Mouse (Mus musculus): ENCODE measurements around the gene Btbd2. TPM values are rescaled to one million over a fixed set of nuclear protein-coding genes. Genes with fewer than 3 reads are reported as not detected.

Gene Btbd2
- total and polyA plus RNA-seq, 3 experiments, result 43.1 to 81.8 TPM; not detected in 1

DNA sequence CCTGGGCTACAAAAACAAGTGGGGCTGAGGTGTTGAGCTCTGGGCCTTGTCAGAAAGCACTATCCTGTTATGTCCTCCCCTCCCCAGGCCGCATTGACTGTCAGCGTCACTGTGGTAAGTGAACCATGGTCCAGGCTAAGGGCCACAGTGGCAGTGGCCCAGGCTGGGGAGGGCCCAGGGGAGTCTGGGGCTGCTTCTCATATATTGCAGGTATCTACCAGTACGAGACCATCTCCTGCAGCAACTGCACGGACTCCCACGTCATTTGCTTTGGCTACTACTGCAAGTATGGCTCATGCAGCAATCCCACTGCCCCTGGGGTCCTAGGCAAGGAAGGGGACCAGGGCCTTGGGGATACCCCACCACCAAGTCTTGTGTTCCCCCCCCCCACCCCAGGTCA, 46.8 kb upstream of the Btbd2 start:
- peaks cover 12 to 24% of the 10 kb centered on the region in 2 experiments for H3K4me1 ChIP-seq (ENCODE audit: control insufficient read depth in 1 of 2, insufficient read depth in 2 of 2, low read length in 2 of 2)
- DNase-seq (ENCODE audit: low read depth, low spot score), result no peak
- peak overlapping the region in 1 of 2 experiments; percentile 60; a peak in 3 of 4 replicates for H3K4me3 ChIP-seq (ENCODE audit: control insufficient read depth in 1 of 2, insufficient read depth in 1 of 2, low read depth in 2 of 2, low read length in 2 of 2)
- peaks cover 4% of the 10 kb centered on the region for H3K79me2 ChIP-seq (ENCODE audit: control insufficient read depth, insufficient read depth, low read length, poor library complexity)
- no peak overlapping the region for H3K27ac ChIP-seq (ENCODE audit: control insufficient read depth, low read depth, low read length)
- TF ChIP-seq RCOR1 (IDR thresholded peaks at IDR 0.05; ENCODE audit: low read depth, low read length) (no peak), POLR2AphosphoS5 (IDR thresholded peaks at IDR 0.05; ENCODE audit: borderline replicate concordance, low read depth, low read length) (no peak)
- no peaks in the 10 kb centered on the region for H3K27me3 ChIP-seq (ENCODE audit: control insufficient read depth in 1 of 2, insufficient read depth in 2 of 2, low read length in 2 of 2)
- peaks cover 0 to 17% of the 10 kb centered on the region in 2 experiments; a peak in 2 of 4 replicates for H3K36me3 ChIP-seq (ENCODE audit: control insufficient read depth in 1 of 2, insufficient read depth in 2 of 2, low read length in 2 of 2)
- no peak overlapping the region for H3K9ac ChIP-seq (ENCODE audit: control insufficient read depth, low read depth, low read length, poor library complexity, severe bottlenecking)
- no peaks in the 10 kb centered on the region for H3K9me3 ChIP-seq (replicated peaks; ENCODE audit: insufficient read depth, low read length)

DNA sequence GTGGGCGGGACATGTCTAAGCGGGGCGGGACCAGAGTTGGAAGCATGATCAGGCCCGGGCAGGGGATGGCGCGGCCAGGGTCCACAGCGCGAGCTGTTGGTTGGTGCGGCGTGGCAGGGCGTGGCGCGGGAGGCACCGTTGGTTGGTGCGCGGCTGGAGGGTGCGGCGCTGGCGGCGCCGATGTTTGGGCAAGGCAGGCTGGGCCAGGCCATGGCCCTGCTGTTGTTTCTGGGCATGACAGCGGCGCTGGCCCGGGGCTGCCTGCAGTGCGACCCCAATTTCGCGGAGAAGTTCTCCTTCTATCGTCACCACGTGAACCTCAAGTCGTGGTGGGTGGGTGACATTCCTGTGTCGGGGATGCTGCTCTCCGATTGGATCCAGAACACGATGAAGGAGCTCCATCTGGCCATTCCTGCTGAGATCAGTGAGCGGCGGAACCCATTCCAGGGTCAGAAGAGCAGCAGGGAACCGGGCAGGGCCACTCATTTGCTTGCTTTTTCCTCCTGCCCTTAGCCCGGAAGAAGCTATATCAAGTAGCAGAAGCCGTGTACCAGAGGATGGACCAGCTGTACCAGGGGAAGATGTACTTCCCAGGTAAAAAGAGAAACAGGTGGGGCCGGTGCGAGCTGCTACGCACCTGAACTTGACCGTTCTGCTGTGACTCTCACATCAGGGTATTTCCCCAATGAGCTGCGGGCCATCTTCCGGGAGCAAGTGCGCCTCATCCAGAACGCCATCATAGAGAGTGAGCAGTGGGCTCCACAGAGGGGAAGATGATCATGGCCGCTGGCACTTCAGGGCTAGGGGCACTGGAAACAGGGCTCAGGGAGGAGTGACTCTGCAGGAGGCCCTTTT, 45.9 kb upstream of the Btbd2 start:
- Histone ChIP-seq H3K36me3 (ENCODE audit: control insufficient read depth in 1 of 2, insufficient read depth in 2 of 2, low read length in 2 of 2) (peaks cover 0 to 20% of the 10 kb centered on the region in 2 experiments; a peak in 2 of 4 replicates), H3K4me1 (ENCODE audit: control insufficient read depth in 1 of 2, insufficient read depth in 2 of 2, low read length in 2 of 2) (peaks cover 17 to 33% of the 10 kb centered on the region in 2 experiments)
- DNase-seq (ENCODE audit: low read depth, low spot score), result peak; percentile 97

More for the DNA sequence above, 45.9 kb upstream of the Btbd2 start:
- Histone ChIP-seq H3K9me3 (replicated peaks; ENCODE audit: insufficient read depth, low read length) (no peaks in the 10 kb centered on the region), H3K27me3 (ENCODE audit: control insufficient read depth in 1 of 2, insufficient read depth in 2 of 2, low read length in 2 of 2) (no peaks in the 10 kb centered on the region), H3K4me3 (ENCODE audit: control insufficient read depth in 1 of 2, insufficient read depth in 1 of 2, low read depth in 2 of 2, low read length in 2 of 2) (peak overlapping the region; percentile 60 to 93), H3K27ac (ENCODE audit: control insufficient read depth, low read depth, low read length) (peak overlapping the region; percentile 64), H3K9ac (ENCODE audit: control insufficient read depth, low read depth, low read length, poor library complexity, severe bottlenecking) (peak overlapping the region; percentile 63), H3K79me2 (ENCODE audit: control insufficient read depth, insufficient read depth, low read length, poor library complexity) (peaks cover 4% of the 10 kb centered on the region)
- TF ChIP-seq SMC3 (IDR thresholded peaks at IDR 0.05; ENCODE audit: low read depth, low read length) (no peak), ZC3H11A (IDR thresholded peaks at IDR 0.05; ENCODE audit: low read depth, low read length) (no peak), ETS1 (IDR thresholded peaks at IDR 0.05; ENCODE audit: low read depth, low read length) (no peak), MEF2A (IDR thresholded peaks at IDR 0.05; ENCODE audit: extremely low read depth, insufficient replicate concordance, low read depth, low read length, poor library complexity, severe bottlenecking) (no peak), HCFC1 (IDR thresholded peaks at IDR 0.05; ENCODE audit: low read depth, low read length) (peak; percentile 22; the same call in 1 of the 2 replicates), GABPA (IDR thresholded peaks at IDR 0.05; ENCODE audit: low read depth, low read length) (no peak), UBTF (IDR thresholded peaks at IDR 0.05; ENCODE audit: borderline replicate concordance, insufficient read depth, low read depth, low read length) (peak; percentile 49; the same call in 1 of the 2 replicates), TBP (IDR thresholded peaks at IDR 0.05; ENCODE audit: low read depth, low read length) (no peak), ZNF384 (IDR thresholded peaks at IDR 0.05; ENCODE audit: low read depth, low read length) (0 out of 2 replicates have a peak, but pooled peaks have one; percentile 2), ELF1 (IDR thresholded peaks at IDR 0.05; ENCODE audit: low read depth, low read length) (no peak), KAT2A (conservative IDR thresholded peaks at IDR 0.05; ENCODE audit: low read depth, low read length) (no peak), POLR2A (IDR thresholded peaks at IDR 0.05; ENCODE audit: control insufficient read depth in 1 of 2, insufficient read depth in 1 of 2, low read depth in 1 of 2, low read length in 2 of 2, poor library complexity in 1 of 2) (no peak), MAFK (IDR thresholded peaks at IDR 0.05; ENCODE audit: borderline replicate concordance, low read depth, low read length) (no peak), EP300 (IDR thresholded peaks at IDR 0.05; ENCODE audit: low read depth in 1 of 2, low read length in 2 of 2) (no peak), USF2 (IDR thresholded peaks at IDR 0.05; ENCODE audit: borderline replicate concordance in 1 of 2, insufficient read depth in 1 of 2, low read depth in 1 of 2, low read length in 2 of 2) (no peak), MAX (IDR thresholded peaks at IDR 0.05; ENCODE audit: low read length) (peak; percentile 67), MYC (IDR thresholded peaks at IDR 0.05; ENCODE audit: low read depth, low read length) (no peak), NRF1 (IDR thresholded peaks at IDR 0.05; ENCODE audit: insufficient read depth, low read depth, low read length, poor library complexity, severe bottlenecking) (peak; percentile 48; the same call in 1 of the 2 replicates), MAZ (IDR thresholded peaks at IDR 0.05; ENCODE audit: low read depth, low read length) (no peak), ZKSCAN1 (IDR thresholded peaks at IDR 0.05; ENCODE audit: low read depth, low read length) (no peak), MXI1 (IDR thresholded peaks at IDR 0.05; ENCODE audit: low read depth, low read length) (peak; percentile 90), E2F4 (IDR thresholded peaks at IDR 0.05; ENCODE audit: borderline replicate concordance, low read depth, low read length) (no peak), NELFE (IDR thresholded peaks at IDR 0.05; ENCODE audit: low read depth, low read length) (peak; percentile 38; the same call in 1 of the 2 replicates), CTCF (IDR thresholded peaks at IDR 0.05 in 2 of 3, conservative IDR thresholded peaks at IDR 0.05 in 1 of 3; ENCODE audit: control insufficient read depth in 1 of 3, insufficient read depth in 1 of 3, low read depth in 2 of 3, low read length in 3 of 3, poor library complexity in 1 of 3, severe bottlenecking in 1 of 3) (no peak), CHD2 (IDR thresholded peaks at IDR 0.05; ENCODE audit: low read length) (no peak), RCOR1 (IDR thresholded peaks at IDR 0.05; ENCODE audit: low read depth, low read length) (no peak), SIN3A (IDR thresholded peaks at IDR 0.05; ENCODE audit: low read length) (peak; percentile 62), JUND (IDR thresholded peaks at IDR 0.05; ENCODE audit: low read depth, low read length) (no peak)
